Mouse (Mus musculus) neural tube, embryonic 11.5 days (tissue): Measurements from ENCODE around the gene Nav2. TPM values are rescaled to one million over a fixed set of nuclear protein-coding genes. Genes with fewer than 3 reads are reported as not detected.

Experiments used
- ATAC-seq: fragments of 200-750 bp; cut with Nextera tagmentation; 2 replicates; pipeline ENCODE4 v1.8.0; 2017; ENCODE audit warnings: moderate number of reproducible peaks, mild to moderate bottlenecking, moderate TSS enrichment, moderate library complexity; ENCODE audit not compliant: insufficient read depth, low FRiP score, low TSS enrichment
- DNase-seq: peaks from one replicate; pipeline ENCODE4 v3.0.0-alpha.2; 2015; ENCODE audit warnings: low spot score
- H3K27ac ChIP-seq: fragments of 300-500 bp; sonication (generic); 2 replicates; pipeline ENCODE4 v1.5.1; 2014; ENCODE audit warnings: low read depth, mild to moderate bottlenecking, low read length
- H3K27me3 ChIP-seq: fragments of 300-500 bp; sonication (generic); 2 replicates; pipeline ENCODE4 v1.6.1; 2014; ENCODE audit warnings: mild to moderate bottlenecking, low read length, mixed read lengths; ENCODE audit not compliant: control insufficient read depth, insufficient read depth
- H3K36me3 ChIP-seq: fragments of 300-500 bp; sonication (generic); 2 replicates; pipeline ENCODE4 v1.6.1; 2014; ENCODE audit warnings: mild to moderate bottlenecking, low read length, moderate library complexity, mixed read lengths; ENCODE audit not compliant: control insufficient read depth, insufficient read depth
- H3K4me1 ChIP-seq: fragments of 300-500 bp; sonication (generic); 2 replicates; pipeline ENCODE4 v1.6.1; 2014; ENCODE audit warnings: low read length, mixed read lengths; ENCODE audit not compliant: control insufficient read depth, insufficient read depth
- H3K4me2 ChIP-seq: fragments of 300-500 bp; sonication (generic); 2 replicates; pipeline ENCODE4 v1.6.1; 2014; ENCODE audit warnings: low read depth, mild to moderate bottlenecking, moderate library complexity
- H3K4me3 ChIP-seq: fragments of 300-500 bp; sonication (generic); 2 replicates; pipeline ENCODE4 v1.5.1; 2014; ENCODE audit warnings: low read depth, low read length
- H3K9ac ChIP-seq: fragments of 300-500 bp; sonication (generic); 2 replicates; pipeline ENCODE4 v1.6.1; 2014; ENCODE audit warnings: mild to moderate bottlenecking, low read length
- H3K9me3 ChIP-seq: fragments of 300-500 bp; sonication (generic); 2 replicates; pipeline ENCODE4 v1.6.1; 2016; ENCODE audit warnings: low read length; ENCODE audit not compliant: control insufficient read depth
- WGBS: fragments of 180-500 bp; shearing (Covaris S2); extraction: QIAGEN DNeasy Blood & Tissue Kit; methylation state at CpG from one replicate; pipeline ENCODE4 v1.1.7; 2014; 5-methylcytosine and 5-hydroxymethylcytosine counted together
- polyA plus RNA-seq: library from polyadenylated mRNA; unstranded; fragments of >200 nt; fragmentation: Nextera tagmentation; extraction: Ambion mirVana; gene quantifications from 2 replicates; pipeline ENCODE4 v1.2.1, GENCODE M21; 2014

Gene Nav2
- polyA plus RNA-seq, 1 experiment from 2014 or later = 19.2 TPM

DNA sequence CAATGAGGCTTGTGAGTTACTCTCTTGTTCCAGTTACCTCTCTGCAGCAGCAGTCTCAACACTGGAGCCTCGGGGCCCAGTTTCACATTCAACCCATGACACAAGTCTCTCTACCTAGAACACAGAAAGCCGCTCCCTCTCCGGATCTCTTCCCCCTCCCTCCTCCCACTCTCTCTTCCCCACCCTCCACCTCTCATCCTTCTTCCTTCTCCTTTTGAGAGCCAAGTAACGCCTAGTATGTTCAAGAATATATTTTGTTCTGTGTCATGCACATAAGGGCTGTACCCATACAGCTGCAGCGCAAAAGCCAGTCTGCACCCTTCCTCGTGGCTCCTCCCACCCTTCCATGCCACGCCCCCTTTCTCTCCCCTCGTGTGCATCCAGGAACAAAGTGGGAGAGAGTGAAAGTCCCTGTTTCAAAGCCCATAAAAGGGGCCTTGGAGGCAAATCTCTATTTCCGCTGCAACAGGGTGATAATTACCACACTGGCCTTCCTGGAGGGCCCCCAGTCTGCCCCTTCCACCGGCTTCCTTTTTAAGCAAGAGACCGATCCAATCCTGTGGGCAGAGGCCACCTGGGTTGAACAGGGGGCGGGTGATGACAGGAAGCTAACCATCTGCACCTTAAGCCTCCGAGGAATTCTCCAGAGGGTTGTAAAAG is 588.4 kb downstream of the Nav2 start:
- Histone ChIP-seq H3K9ac (0 out of 2 replicates have a peak overlapping the region, but pooled peaks have one; percentile 15), H3K4me3 (no peak overlapping the region), H3K27ac (no peak overlapping the region), H3K36me3 (no peaks in the 10 kb centered on the region), H3K4me1 (peaks cover 18% of the 10 kb centered on the region), H3K4me2 (no peak overlapping the region), H3K9me3 (no peaks in the 10 kb centered on the region), H3K27me3 (no peaks in the 10 kb centered on the region)
- no peak for DNase-seq
- no peak for ATAC-seq
- 24% methylated on average over 13 of the region's 13 CpGs for WGBS

GRCm38 (mm10) chr7:49497426-49497892 is 588.9 kb downstream of the Nav2 start:
- H3K27me3 ChIP-seq = no peaks in the 10 kb centered on the region
- no peak overlapping the region for H3K4me2 ChIP-seq
- H3K9ac ChIP-seq = no peak overlapping the region
- no peak overlapping the region for H3K27ac ChIP-seq
- no peaks in the 10 kb centered on the region for H3K36me3 ChIP-seq
- H3K4me3 ChIP-seq = no peak overlapping the region
- no peaks in the 10 kb centered on the region for H3K9me3 ChIP-seq
- DNase-seq (no peak), ATAC-seq (0 out of 2 replicates have a peak, but pooled peaks have one; percentile 13)
- H3K4me1 ChIP-seq = peaks cover 18% of the 10 kb centered on the region
- 48% methylated on average over 4 of the region's 4 CpGs for WGBS

- no peak overlapping the region for H3K9ac ChIP-seq
- DNase-seq (no peak), ATAC-seq (no peak)
- no peaks in the 10 kb centered on the region for H3K9me3 ChIP-seq
- no peak overlapping the region for H3K27ac ChIP-seq
- no peaks in the 10 kb centered on the region for H3K36me3 ChIP-seq
- H3K4me3 ChIP-seq = no peak overlapping the region
- no peak overlapping the region for H3K4me2 ChIP-seq
- peaks cover 29% of the 10 kb centered on the region for H3K4me1 ChIP-seq
- WGBS = 94% methylated on average over 6 of the region's 6 CpGs
- H3K27me3 ChIP-seq = no peaks in the 10 kb centered on the region
These were observed 591.1 kb downstream of the Nav2 start for GRCm38 (mm10) chr7:49499598-49499997.

DNA sequence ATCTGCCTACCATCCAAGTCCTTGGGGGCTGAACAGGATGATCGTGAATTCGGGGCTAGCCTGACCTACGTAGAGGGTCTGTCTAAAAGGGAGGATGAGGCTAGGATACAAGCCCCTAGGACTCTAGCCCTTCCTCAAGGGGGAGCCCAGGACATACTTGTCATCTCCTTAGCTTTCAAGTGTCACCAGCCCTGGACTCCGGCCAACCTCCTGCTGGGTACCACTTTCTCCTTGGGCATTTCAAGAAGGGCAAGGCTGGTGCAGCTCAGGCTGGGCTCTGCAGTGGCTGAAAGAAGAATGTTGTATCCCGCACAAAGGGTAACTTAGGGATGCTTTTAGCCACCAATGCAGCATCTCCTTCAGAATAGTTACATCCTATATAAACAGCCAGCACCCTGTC is 592.4 kb downstream of the Nav2 start:
- Histone ChIP-seq H3K27me3 (no peaks in the 10 kb centered on the region), H3K9ac (no peak overlapping the region), H3K4me1 (peaks cover 28% of the 10 kb centered on the region), H3K4me2 (no peak overlapping the region), H3K9me3 (no peaks in the 10 kb centered on the region), H3K4me3 (no peak overlapping the region), H3K27ac (no peak overlapping the region), H3K36me3 (no peaks in the 10 kb centered on the region)
- ATAC-seq = no peak
- no peak for DNase-seq
- WGBS = 95% methylated on average over 5 of the region's 5 CpGs

- Histone ChIP-seq H3K9me3 (no peaks in the 10 kb centered on the region), H3K4me2 (no peak overlapping the region), H3K36me3 (no peaks in the 10 kb centered on the region), H3K27me3 (no peaks in the 10 kb centered on the region), H3K9ac (no peak overlapping the region), H3K4me1 (peaks cover 16% of the 10 kb centered on the region), H3K27ac (no peak overlapping the region), H3K4me3 (no peak overlapping the region)
- WGBS = 51% methylated on average over 8 of the region's 8 CpGs
- no peak for DNase-seq
- no peak for ATAC-seq
These were observed 594.9 kb downstream of the Nav2 start for GRCm38 (mm10) chr7:49503419-49503818.

DNA sequence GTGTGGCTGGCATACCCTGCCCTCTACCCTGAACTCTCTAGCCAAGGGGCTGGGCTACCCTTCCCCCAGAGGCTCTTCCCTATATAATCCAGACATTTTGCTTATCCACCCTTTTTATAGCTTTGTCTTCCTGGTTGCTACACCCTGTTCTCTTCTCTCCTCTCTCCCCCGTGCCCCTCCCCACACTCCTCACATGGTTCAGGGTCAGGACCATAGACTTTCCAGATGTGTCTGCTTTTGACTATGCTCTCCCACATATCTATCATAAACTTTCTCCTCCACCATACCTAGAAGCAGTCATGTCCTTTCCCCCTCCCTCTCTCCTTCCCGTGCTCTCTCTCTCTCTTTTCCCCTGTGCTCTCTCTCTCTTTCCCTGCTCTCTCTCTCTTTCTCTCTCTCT is 595.4 kb downstream of the Nav2 start:
- no peak overlapping the region for H3K4me2 ChIP-seq
- H3K9ac ChIP-seq = no peak overlapping the region
- H3K27ac ChIP-seq = no peak overlapping the region
- H3K4me1 ChIP-seq = peaks cover 16% of the 10 kb centered on the region
- 17% methylated on average over 2 of the region's 2 CpGs for WGBS
- H3K36me3 ChIP-seq = no peaks in the 10 kb centered on the region
- no peaks in the 10 kb centered on the region for H3K27me3 ChIP-seq
- DNase-seq (no peak), ATAC-seq (peak; percentile 2; the same call in 1 of the 2 replicates)
- no peak overlapping the region for H3K4me3 ChIP-seq
- H3K9me3 ChIP-seq = no peaks in the 10 kb centered on the region

GRCm38 (mm10) chr7:49504297-49504696 is 595.8 kb downstream of the Nav2 start:
- 7% methylated on average over 3 of the region's 3 CpGs for WGBS
- no peaks in the 10 kb centered on the region for H3K9me3 ChIP-seq
- no peaks in the 10 kb centered on the region for H3K27me3 ChIP-seq
- no peak overlapping the region for H3K9ac ChIP-seq
- peak; percentile 40 for ATAC-seq
- H3K4me1 ChIP-seq = peaks cover 16% of the 10 kb centered on the region
- no peak overlapping the region for H3K4me3 ChIP-seq
- H3K4me2 ChIP-seq = no peak overlapping the region
- no peak overlapping the region; the same call in 1 of the 2 replicates for H3K27ac ChIP-seq
- peak; percentile 47 for DNase-seq
- H3K36me3 ChIP-seq = no peaks in the 10 kb centered on the region

GRCm38 (mm10) chr7:49505024-49505423 is 596.5 kb downstream of the Nav2 start:
- Histone ChIP-seq H3K36me3 (no peaks in the 10 kb centered on the region), H3K4me2 (no peak overlapping the region), H3K27ac (no peak overlapping the region), H3K4me1 (peaks cover 16% of the 10 kb centered on the region), H3K27me3 (no peaks in the 10 kb centered on the region), H3K4me3 (no peak overlapping the region), H3K9ac (no peak overlapping the region), H3K9me3 (no peaks in the 10 kb centered on the region)
- ATAC-seq (0 out of 2 replicates have a peak, but pooled peaks have one; percentile 20), DNase-seq (no peak)
- 12% methylated on average over 2 of the region's 3 CpGs for WGBS
